Mouse (Mus musculus): ENCODE results near the gene Abca7.

- TF ChIP-seq CTCF (IDR thresholded peaks at IDR 0.05; ENCODE audit: borderline replicate concordance, insufficient read depth, low read length) (no peak), POLR2A (IDR thresholded peaks at IDR 0.05; ENCODE audit: low read depth, low read length) (no peak; the same call in 1 of the 2 replicates)
These were observed 27.1 kb upstream of the Abca7 start for GRCm38 (mm10) chr10:79969124-79969568.

Data from embryonic fibroblast, embryonic 13.5 days (primary cell).